Mouse (Mus musculus): ENCODE data around the gene Arfgef3. TPM values are rescaled to one million over a fixed set of nuclear protein-coding genes. Genes with fewer than 3 reads are reported as not detected.

Gene Arfgef3
- polyA plus RNA-seq, 1 experiment from 2014 or later: 7.3 TPM

DNA sequence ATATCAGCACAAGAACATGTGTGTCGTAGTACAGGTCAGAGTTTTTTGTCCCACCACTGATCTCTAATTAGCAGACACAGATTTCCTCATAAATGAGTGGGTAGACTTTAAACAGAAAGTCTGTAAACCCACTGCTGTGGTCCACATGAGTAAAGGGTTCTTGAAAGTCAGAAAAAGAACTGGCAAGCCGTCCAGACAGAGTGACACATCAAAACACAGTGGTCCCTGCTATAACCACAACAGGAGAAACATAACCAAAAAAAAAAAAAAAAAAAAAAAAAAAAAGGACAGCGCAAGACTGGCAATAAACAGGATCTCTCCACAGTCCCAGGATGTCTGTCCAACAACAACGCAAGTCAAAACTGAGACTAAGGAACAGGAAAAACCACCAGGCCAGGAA, 64.9 kb downstream of the Arfgef3 start:
- 86% methylated on average over 4 of the region's 4 CpGs for WGBS
- Histone ChIP-seq H3K4me2 (no peak overlapping the region), H3K27ac (no peak overlapping the region), H3K9ac (no peak overlapping the region), H3K4me1 (no peaks in the 10 kb centered on the region), H3K36me3 (replicated peaks) (peaks cover 13% of the 10 kb centered on the region), H3K9me3 (no peaks in the 10 kb centered on the region; the same call in 1 of the 2 replicates), H3K4me3 (no peak overlapping the region), H3K27me3 (replicated peaks) (no peaks in the 10 kb centered on the region)
- no peak for ATAC-seq (replicated peaks)

DNA sequence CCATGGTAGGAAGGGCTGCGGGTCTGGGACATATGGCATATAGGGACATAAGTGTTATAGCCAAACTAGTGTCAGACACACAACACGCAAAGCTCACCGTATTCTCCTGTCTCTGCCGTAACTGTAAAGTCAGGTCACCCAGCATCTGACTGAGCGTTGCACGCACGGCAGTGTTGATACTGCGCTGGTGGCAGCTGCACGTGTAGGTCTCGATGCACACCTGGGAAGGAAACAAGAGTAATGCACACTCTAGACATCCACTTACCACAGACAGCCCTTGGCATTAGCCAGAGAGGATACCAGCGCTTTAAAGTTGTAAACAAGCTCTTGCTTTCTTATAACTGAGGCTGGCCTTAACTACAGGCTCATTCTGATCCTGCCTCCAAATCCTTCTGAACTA, 79.0 kb downstream of the Arfgef3 start:
- H3K4me2 ChIP-seq: no peak overlapping the region
- H3K9me3 ChIP-seq: no peaks in the 10 kb centered on the region
- no peak overlapping the region for H3K9ac ChIP-seq
- H3K27ac ChIP-seq: no peak overlapping the region
- H3K4me3 ChIP-seq: no peak overlapping the region
- H3K27me3 ChIP-seq (replicated peaks): no peaks in the 10 kb centered on the region
- WGBS: 94% methylated on average over 11 of the region's 11 CpGs
- peaks cover 8% of the 10 kb centered on the region for H3K36me3 ChIP-seq (replicated peaks)
- no peaks in the 10 kb centered on the region for H3K4me1 ChIP-seq
- no peak for ATAC-seq (replicated peaks)

GRCm38 (mm10) chr10:18664016-18664415, 79.7 kb downstream of the Arfgef3 start:
- WGBS: 76% methylated on average over 2 of the region's 2 CpGs
- ATAC-seq (replicated peaks): no peak

GRCm38 (mm10) chr10:18661606-18662220, 82.0 kb downstream of the Arfgef3 start:
- Histone ChIP-seq H3K4me3 (no peak overlapping the region), H3K4me1 (no peaks in the 10 kb centered on the region), H3K9me3 (no peaks in the 10 kb centered on the region), H3K9ac (no peak overlapping the region), H3K27ac (no peak overlapping the region), H3K27me3 (replicated peaks) (no peaks in the 10 kb centered on the region), H3K36me3 (replicated peaks) (peaks cover 10% of the 10 kb centered on the region), H3K4me2 (no peak overlapping the region)
- 92% methylated on average over 1 of the region's 1 CpGs for WGBS
- ATAC-seq (replicated peaks): no peak

More at GRCm38 (mm10) chr10:18664016-18664415, 79.7 kb downstream of the Arfgef3 start:
- H3K4me1 ChIP-seq: no peaks in the 10 kb centered on the region
- no peaks in the 10 kb centered on the region for H3K9me3 ChIP-seq
- no peak overlapping the region for H3K9ac ChIP-seq
- H3K4me3 ChIP-seq: no peak overlapping the region
- no peak overlapping the region for H3K27ac ChIP-seq
- H3K4me2 ChIP-seq: no peak overlapping the region
- no peaks in the 10 kb centered on the region for H3K27me3 ChIP-seq (replicated peaks)
- peaks cover 10% of the 10 kb centered on the region for H3K36me3 ChIP-seq (replicated peaks)

DNA sequence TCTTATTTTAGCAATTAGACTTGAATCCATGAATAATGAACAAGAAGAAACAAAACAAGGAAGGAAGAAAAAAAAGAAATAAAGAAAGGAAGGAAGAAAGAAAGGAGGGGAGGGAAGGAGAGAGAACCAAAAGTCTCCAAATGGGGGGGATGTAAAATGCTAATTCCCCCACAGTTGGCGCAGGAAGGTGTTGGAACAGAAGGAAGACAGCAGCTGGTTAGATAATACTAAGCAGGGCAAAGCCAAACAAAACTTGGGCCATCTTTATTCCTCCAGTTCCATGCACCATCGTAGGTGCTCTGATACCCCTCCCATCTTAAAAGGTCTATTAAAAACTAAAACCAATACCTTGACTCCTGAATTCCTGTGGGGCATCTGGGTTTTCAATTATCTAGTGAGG, 82.8 kb downstream of the Arfgef3 start:
- Histone ChIP-seq H3K27me3 (replicated peaks) (no peaks in the 10 kb centered on the region), H3K27ac (no peak overlapping the region), H3K9me3 (no peaks in the 10 kb centered on the region), H3K4me1 (no peaks in the 10 kb centered on the region), H3K36me3 (replicated peaks) (peaks cover 10% of the 10 kb centered on the region), H3K4me3 (no peak overlapping the region), H3K4me2 (no peak overlapping the region), H3K9ac (no peak overlapping the region)
- 93% methylated on average over 2 of the region's 2 CpGs for WGBS
- ATAC-seq (replicated peaks): no peak

- H3K27me3 ChIP-seq (replicated peaks): no peaks in the 10 kb centered on the region
- no peaks in the 10 kb centered on the region for H3K9me3 ChIP-seq
- no peak overlapping the region for H3K4me3 ChIP-seq
- WGBS: 96% methylated on average over 1 of the region's 1 CpGs
- H3K9ac ChIP-seq: no peak overlapping the region
- H3K27ac ChIP-seq: no peak overlapping the region
- no peak for ATAC-seq (replicated peaks)
- H3K36me3 ChIP-seq (replicated peaks): peaks cover 15% of the 10 kb centered on the region
- no peak overlapping the region for H3K4me2 ChIP-seq
- H3K4me1 ChIP-seq: no peaks in the 10 kb centered on the region
Measured at GRCm38 (mm10) chr10:18657588-18657987, 86.2 kb downstream of the Arfgef3 start.

GRCm38 (mm10) chr10:18647069-18647468, 96.7 kb downstream of the Arfgef3 start:
- no peak for ATAC-seq (replicated peaks)
- Histone ChIP-seq H3K27me3 (replicated peaks) (no peaks in the 10 kb centered on the region), H3K4me1 (no peaks in the 10 kb centered on the region), H3K9me3 (no peaks in the 10 kb centered on the region), H3K9ac (no peak overlapping the region), H3K27ac (no peak overlapping the region), H3K4me3 (no peak overlapping the region), H3K36me3 (replicated peaks) (peaks cover 13% of the 10 kb centered on the region; the same call in 1 of the 2 replicates), H3K4me2 (no peak overlapping the region)
- 77% methylated on average over 1 of the region's 1 CpGs for WGBS

DNA sequence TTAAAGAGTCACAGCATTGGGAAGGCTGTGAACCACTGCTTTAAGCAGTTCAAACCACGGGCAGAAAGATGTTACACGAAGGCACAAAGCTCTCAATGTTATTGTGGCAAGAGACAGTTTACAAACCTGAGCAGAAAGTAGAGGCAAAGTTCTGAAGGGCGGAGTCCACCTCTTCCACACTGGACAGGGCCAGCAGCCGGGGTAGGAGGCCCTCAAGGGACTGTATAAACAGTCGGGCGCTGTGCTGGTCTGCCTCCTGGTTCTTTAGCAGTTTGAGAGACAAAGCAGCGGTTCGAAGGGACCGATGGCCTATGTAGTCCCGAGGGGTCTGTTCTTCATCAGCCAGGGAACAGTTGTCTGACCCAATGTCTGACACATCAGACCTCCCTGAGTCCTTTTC, 97.7 kb downstream of the Arfgef3 start:
- ATAC-seq (replicated peaks): no peak
- Histone ChIP-seq H3K27ac (no peak overlapping the region), H3K9me3 (no peaks in the 10 kb centered on the region), H3K4me3 (no peak overlapping the region), H3K27me3 (replicated peaks) (no peaks in the 10 kb centered on the region), H3K36me3 (replicated peaks) (peaks cover 7% of the 10 kb centered on the region; the same call in 1 of the 2 replicates), H3K4me2 (no peak overlapping the region), H3K4me1 (no peaks in the 10 kb centered on the region), H3K9ac (no peak overlapping the region)
- WGBS: 94% methylated on average over 10 of the region's 10 CpGs

DNA sequence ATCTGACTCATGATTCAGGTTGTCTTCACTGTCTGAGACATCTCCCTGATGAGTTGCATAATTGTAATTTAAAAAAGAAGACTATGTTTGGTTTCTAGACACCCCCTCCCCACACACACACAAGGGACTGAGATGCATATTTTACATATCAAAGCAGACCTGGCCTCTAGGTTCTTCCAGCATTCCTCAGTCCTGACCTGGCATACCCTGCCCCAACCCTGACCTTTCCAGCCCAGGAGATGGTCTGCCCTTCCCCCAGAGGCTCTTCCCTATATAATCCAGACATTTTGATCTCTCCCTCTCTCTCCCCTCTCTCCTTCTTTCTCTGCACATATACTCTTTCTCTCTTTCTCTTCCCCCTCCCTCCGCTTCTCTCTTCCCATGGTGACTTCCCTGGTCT, 99.4 kb downstream of the Arfgef3 start:
- Histone ChIP-seq H3K9ac (no peak overlapping the region), H3K36me3 (replicated peaks) (peaks cover 7% of the 10 kb centered on the region; the same call in 1 of the 2 replicates), H3K4me1 (no peaks in the 10 kb centered on the region), H3K27ac (no peak overlapping the region), H3K4me3 (no peak overlapping the region), H3K4me2 (no peak overlapping the region), H3K9me3 (no peaks in the 10 kb centered on the region), H3K27me3 (replicated peaks) (no peaks in the 10 kb centered on the region)
- no peak for ATAC-seq (replicated peaks)
- 89% methylated on average over 1 of the region's 1 CpGs for WGBS

GRCm38 (mm10) chr10:18643506-18643905, 100.2 kb downstream of the Arfgef3 start:
- Histone ChIP-seq H3K4me3 (no peak overlapping the region), H3K27ac (no peak overlapping the region), H3K4me1 (no peaks in the 10 kb centered on the region), H3K36me3 (replicated peaks) (peaks cover 7% of the 10 kb centered on the region; the same call in 1 of the 2 replicates), H3K27me3 (replicated peaks) (no peaks in the 10 kb centered on the region), H3K4me2 (no peak overlapping the region), H3K9ac (no peak overlapping the region), H3K9me3 (no peaks in the 10 kb centered on the region)
- no peak for ATAC-seq (replicated peaks)
- 81% methylated on average over 3 of the region's 3 CpGs for WGBS

DNA sequence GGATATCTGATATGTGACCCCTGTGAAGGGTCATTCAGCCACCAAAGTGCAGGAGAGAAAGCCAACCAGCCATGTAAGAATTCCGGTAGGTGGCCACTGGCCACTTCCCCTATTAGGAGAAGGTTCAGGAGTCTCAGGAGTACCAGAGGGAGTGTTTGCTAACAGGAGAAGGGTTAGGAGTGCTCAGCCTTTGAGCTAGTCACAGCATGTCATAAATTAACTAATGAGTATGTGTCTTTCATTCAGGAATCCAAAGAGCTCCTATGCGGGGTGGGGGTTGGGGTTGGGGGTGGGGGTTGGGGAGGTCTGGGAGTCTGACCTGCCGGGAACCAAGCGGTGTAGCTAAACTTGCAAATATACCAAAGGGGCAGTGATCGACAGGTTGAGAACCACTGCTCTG, 100.9 kb downstream of the Arfgef3 start:
- Histone ChIP-seq H3K4me1 (no peaks in the 10 kb centered on the region), H3K9me3 (no peaks in the 10 kb centered on the region), H3K27ac (no peak overlapping the region), H3K36me3 (replicated peaks) (peaks cover 7% of the 10 kb centered on the region; the same call in 1 of the 2 replicates), H3K27me3 (replicated peaks) (no peaks in the 10 kb centered on the region), H3K9ac (no peak overlapping the region), H3K4me2 (no peak overlapping the region), H3K4me3 (no peak overlapping the region)
- no peak for ATAC-seq (replicated peaks)
- WGBS: 87% methylated on average over 5 of the region's 5 CpGs

DNA sequence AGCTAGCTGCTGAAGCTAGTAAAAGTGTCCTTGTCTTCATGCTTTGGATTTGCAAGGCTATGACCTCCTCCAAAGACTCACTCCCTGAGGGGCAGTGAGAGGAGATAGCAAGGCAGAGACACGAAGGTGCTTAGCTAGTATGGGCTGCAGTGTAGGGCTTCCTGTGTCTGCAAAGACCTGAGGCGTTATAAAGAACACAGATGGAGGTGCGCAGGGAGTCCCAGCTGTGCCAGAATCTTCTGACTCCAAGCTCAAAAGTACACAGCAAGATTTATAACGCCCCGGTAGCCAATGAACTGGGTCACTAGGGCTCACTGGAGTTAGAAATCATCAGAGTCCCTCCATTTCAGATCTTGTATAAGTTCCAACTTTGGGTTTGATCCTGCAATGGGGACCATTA, 103.2 kb downstream of the Arfgef3 start:
- no peaks in the 10 kb centered on the region for H3K9me3 ChIP-seq
- H3K4me3 ChIP-seq: no peak overlapping the region
- H3K27ac ChIP-seq: no peak overlapping the region
- H3K9ac ChIP-seq: no peak overlapping the region
- ATAC-seq (replicated peaks): no peak
- no peaks in the 10 kb centered on the region for H3K36me3 ChIP-seq (replicated peaks)
- WGBS: 86% methylated on average over 5 of the region's 5 CpGs
- no peak overlapping the region for H3K4me2 ChIP-seq
- no peaks in the 10 kb centered on the region for H3K4me1 ChIP-seq
- H3K27me3 ChIP-seq (replicated peaks): no peaks in the 10 kb centered on the region

DNA sequence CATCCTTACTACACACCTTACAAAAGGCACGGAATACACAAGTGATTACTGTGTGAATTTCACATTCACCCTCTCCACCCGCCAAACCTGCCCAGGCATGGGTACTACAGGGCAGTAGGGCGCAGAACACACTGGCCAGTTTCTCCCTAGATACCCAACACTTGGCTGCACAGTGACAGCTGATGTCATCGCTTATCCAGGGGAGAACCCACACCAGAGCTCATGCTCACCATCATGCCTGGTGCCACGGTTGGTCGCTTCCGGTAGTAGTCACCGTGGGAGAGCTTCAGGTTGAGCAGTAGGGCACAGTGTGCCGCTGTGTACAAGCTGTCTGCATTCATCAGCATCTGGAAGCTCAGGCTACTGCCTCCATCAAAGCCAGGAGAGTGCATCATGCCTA, 108.3 kb downstream of the Arfgef3 start:
- 91% methylated on average over 9 of the region's 9 CpGs for WGBS
- ATAC-seq (replicated peaks): no peak
- H3K4me1 ChIP-seq: no peaks in the 10 kb centered on the region

More for the DNA sequence above, 108.3 kb downstream of the Arfgef3 start:
- H3K27me3 ChIP-seq (replicated peaks): no peaks in the 10 kb centered on the region
- no peaks in the 10 kb centered on the region for H3K36me3 ChIP-seq (replicated peaks)
- no peak overlapping the region for H3K9ac ChIP-seq
- H3K4me3 ChIP-seq: no peak overlapping the region
- no peaks in the 10 kb centered on the region for H3K9me3 ChIP-seq
- no peak overlapping the region for H3K4me2 ChIP-seq
- no peak overlapping the region for H3K27ac ChIP-seq
